Mouse (Mus musculus) bone marrow, adult 2 months (tissue): ENCODE data around the gene Tmem156.

Source experiments
- CTCF ChIP-seq: fragments of 200-500 bp; IDR thresholded peaks from 2 replicates; pipeline ENCODE4 v1.5.1; 2011; ENCODE audit warnings: low read length, control low read depth; ENCODE audit not compliant: control insufficient read depth, insufficient read depth
- POLR2A ChIP-seq: fragments of 200-500 bp; IDR thresholded peaks from 2 replicates; pipeline ENCODE4 v1.6.1; 2011; ENCODE audit warnings: low read depth, mild to moderate bottlenecking, control low read depth, low read length, borderline replicate concordance; ENCODE audit not compliant: control insufficient read depth

GRCm38 (mm10) chr5:65126137-65126536 is 34.2 kb upstream of the Tmem156 start:
- TF ChIP-seq POLR2A (no peak), CTCF (no peak)
